Mouse (Mus musculus) cerebellum, adult 8-10 months (tissue): ENCODE measurements at regions not wholly inside any gene's neighbourhood (a gene's known extent, or its start where the extent isn't known, plus 50 kb on each side); places are given as distances from the start of the nearest gene placed in this dataset.

Experiments used
- DNase-seq: peaks from one replicate; pipeline ENCODE4 v3.0.0; 2022

- DNase-seq: peak; percentile 40
These were observed 241.7 kb upstream of the Pfn2 start for GRCm38 (mm10) chr3:58089344-58090139.

- DNase-seq: no peak
These were observed 242.5 kb upstream of the Pfn2 start for GRCm38 (mm10) chr3:58090396-58090795.

DNA sequence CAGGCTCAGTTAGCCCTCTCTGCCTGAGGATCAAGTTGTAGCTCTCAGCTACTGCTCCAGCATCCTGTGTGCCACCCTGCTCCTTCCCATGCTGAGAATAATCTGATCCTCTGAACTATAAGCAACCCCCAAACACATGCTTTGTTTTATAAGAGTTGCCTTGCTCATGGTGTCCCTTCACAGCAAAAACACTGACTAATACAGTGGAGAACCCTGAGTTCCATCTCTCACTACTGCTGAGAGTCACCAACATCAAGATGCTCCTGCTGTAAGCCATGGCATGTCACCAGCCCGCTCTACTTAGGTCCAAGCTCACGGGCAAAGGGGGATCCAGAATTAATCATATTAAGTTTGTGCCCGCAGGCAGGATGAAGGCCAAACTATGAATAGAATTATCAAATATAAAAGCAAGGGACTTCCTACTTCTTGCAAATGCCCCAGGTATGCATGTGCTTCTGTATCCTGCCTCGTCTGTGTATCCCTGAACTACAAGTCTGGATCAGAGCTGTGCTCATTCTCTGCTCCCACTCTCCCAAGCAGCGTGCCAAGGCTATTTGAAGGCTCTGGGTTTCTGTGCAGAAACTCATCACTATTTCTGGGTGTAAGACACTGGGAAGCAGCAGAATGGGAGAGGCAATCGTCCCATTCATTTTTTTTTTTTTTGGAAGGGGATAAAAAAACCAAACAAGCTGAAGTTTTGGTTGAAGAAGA, 243.7 kb upstream of the Pfn2 start:
- DNase-seq: no peak

DNA sequence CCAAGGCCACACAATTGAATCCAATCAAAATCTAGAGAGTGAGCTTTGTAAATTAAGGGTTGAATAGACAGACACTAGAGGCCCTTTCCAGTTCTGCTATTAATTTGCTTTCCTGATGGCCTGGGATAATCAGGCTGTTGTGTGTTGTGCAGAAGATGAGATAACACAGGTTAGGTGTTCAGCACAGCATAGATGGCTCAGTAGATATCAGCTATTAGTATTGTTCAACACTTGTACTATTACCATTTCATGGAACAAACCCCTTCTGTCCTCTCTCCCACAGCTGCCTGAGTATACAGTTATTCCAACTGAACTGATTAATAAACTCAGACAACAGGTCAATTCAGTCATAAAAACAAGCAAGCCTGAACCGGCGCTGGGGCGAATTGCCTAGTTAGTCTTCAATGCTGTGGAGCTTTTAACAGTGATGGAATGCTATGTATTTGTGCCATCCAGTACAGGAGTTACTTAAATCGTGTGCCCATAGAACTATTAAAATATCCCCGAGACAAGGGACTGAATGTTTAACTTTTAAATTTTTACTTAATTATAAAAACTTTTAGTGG, 263.1 kb upstream of the Pfn2 start:
- DNase-seq: no peak

GRCm38 (mm10) chr3:58112431-58112856, 264.6 kb upstream of the Pfn2 start:
- DNase-seq: no peak

- DNase-seq: no peak
These were observed 266.1 kb upstream of the Pfn2 start for GRCm38 (mm10) chr3:58113941-58114340.

- DNase-seq: no peak
These were observed 267.6 kb upstream of the Pfn2 start for GRCm38 (mm10) chr3:58115511-58115910.

DNA sequence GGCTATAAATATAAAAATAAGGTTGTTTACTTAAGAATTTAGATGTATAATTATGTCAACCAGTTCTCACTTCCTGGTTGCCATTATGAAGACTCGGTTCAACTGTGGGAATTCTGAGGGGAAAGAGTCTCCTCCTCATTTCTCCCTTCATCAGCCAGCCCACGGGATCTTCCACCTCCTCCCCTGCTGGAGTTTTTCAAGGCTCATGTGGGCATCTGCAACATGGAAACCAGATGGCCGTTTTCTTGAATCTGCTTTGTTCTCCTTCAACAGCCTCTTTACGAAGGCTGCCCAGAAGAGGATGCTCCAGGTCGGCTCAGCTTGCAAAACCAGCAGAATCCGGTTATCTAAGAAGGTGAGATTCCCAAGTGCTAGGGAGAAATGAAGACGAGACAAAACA, 269.0 kb upstream of the Pfn2 start:
- DNase-seq: no peak

- DNase-seq: no peak
These were observed 272.2 kb upstream of the Pfn2 start for GRCm38 (mm10) chr3:58120051-58120450.

DNA sequence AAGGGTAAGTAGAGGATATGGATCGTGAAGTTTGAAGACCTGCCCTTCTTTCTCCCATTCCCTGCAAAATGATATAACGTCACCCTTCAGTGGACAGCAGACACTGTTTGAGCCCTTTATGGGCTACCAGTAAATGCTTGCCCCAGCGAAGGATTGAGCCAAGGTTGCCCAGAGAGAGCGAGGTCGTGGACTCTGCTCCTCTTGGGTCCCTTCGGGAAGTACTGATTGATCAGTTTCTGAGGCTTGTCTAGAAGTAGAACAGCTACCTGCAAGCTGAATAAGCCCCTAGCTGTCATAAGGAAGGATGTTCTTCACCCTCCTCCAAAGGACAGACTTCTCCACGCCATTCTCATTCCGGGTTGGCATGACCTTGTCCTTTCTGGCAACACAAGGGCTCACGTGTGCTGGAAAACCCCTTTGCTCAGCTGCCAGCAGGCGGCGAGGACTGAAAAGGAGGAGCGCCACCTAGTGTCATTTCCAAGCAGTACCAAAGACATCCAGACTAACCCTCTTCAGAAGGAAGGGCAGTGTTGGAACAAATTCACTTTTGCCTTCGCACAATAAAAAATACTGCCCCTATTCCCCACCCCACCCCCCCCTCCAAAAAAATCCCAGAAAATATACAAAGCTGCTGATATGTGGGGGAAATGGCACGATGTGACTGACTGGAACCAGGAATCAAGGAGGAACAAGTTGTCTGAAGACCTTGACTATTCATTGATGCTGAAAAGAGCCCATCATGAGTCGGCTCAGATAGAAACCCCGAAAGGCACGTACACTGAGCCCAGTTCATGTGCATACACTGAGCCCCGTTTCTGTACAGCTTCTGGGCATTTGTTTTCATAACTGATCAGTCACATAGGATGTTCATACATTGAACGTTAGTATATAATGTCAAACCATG, 274.8 kb upstream of the Pfn2 start:
- DNase-seq: peak; percentile 65

DNA sequence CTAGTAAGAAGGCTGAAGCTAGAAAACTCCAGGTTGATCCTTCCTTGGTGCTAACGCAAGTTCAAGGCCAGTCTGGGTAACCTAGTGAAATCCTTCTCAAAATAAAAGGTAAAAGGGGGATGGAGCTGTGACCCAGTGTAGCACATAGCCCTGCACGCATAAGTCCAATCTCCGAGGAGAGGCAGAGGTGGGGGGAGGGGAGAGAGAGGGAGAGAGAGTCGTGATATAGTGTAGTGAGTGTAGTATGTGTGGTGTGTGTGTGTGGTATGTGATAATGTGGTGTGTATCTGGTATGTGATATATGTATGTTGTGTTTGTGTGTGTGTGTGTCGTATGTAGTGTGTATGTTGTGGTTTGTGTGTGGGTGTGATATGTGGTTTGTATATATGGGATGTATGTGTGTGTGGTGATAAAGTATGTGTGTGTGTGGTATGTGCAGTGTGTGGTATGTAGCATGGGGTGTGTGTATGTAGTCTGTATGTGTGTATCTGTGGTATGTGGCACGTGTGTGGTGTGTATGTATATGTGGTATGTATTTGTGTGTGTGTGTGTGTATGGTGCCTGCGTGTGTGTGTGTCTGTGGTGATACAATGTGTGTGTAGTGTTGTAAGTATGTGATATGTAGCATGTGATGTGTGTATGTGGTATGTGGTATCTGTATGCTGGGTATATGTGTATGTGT, 275.7 kb upstream of the Pfn2 start:
- DNase-seq: no peak

GRCm38 (mm10) chr3:58124886-58125285, 277.0 kb upstream of the Pfn2 start:
- DNase-seq: no peak

- DNase-seq: no peak
These were observed 279.1 kb upstream of the Pfn2 start for GRCm38 (mm10) chr3:58126996-58127395.

GRCm38 (mm10) chr3:58128059-58128458, 280.2 kb upstream of the Pfn2 start:
- DNase-seq: no peak

GRCm38 (mm10) chr3:58129358-58129903, 281.6 kb upstream of the Pfn2 start:
- DNase-seq: no peak

DNA sequence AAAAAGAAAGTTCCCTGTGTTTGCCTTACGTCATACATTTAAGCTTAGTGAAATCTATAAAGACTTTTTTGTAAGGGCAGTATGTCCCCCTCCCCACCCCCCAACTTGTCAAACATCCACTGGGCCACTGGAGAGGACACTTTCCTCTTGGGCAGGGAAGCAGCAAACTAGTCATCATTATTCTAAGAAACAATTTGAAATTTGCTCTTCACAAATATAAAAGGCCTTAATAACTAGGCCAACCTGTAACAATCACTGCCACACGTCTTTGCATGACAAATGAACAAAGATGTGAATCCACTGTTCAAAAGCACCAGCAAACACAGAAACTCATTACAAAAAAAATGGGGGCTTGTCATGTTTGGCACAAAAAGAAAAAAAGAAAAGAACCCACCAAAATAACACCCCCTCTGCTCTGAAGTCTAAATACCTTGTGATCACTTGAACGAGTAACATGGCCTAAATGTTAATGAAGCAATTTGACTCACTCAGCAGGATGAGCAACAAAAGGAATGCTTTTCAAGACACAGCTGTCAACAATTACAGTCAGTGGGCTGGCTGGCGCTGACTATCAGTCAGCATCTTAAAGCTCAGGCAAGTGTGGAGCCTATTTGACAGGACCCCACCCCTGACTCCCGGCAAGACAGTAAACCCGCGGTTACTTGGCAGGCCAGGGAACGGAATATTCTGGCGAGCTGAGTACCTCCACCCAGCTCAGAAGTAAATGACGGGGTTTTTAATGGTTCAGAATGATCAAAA, 278.7 kb upstream of the Tsc22d2 start:
- DNase-seq: no peak

GRCm38 (mm10) chr3:58138726-58139585, 275.6 kb upstream of the Tsc22d2 start:
- DNase-seq: no peak

DNA sequence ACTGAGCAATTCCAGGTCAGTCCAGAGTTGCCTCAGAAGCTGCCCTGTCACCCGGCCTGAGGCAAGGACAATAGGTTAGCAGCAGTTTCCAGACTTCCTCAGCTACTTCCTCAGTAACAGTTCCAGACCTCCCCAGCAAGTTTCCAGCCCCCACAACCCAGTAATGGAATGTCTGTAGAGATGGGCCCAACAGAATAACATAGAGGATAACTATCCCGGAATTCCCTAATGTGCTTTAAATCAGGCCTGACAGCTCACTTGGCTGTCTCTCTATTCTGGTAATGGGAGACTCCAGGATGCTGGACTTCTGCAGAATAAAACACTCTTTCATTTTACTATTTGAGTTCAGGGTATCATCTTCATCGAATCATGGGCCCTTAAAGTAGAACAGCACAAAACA, 268.4 kb upstream of the Tsc22d2 start:
- DNase-seq: no peak

GRCm38 (mm10) chr3:58146762-58147161, 267.8 kb upstream of the Tsc22d2 start:
- no peak for DNase-seq

DNA sequence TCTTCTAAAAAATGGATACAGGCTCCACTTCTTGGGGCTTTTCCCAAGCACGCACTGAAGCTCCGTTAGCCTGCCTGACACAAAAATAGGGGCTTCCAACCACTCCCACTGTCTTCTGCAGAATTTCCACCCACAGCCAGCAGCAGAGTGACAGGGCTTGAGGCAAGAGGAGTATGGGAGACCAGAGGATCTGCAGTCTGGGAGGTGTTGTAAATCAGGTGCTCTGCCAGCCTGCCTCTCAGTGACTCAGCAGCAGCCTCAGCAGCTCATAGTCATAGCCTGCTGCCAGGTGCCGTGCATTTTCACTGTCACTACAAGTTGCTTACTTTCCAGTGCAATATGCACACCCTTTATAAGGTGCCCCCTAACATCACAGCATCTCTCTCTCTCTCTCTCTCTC, 261.4 kb upstream of the Tsc22d2 start:
- no peak for DNase-seq
